Mouse (Mus musculus): ENCODE data around the gene Dnah11. TPM values are rescaled to one million over a fixed set of nuclear protein-coding genes. Genes with fewer than 3 reads are reported as not detected.
"Not testable (repeated sequence)": the region's sequence is repeated elsewhere in the genome, so short reads cannot be mapped to it uniquely, and the experiment has no call there.

The Dnah11 gene
- total RNA-seq, 2 experiments from 2014 or later, result under 0.01 TPM; not detected in 1

DNA sequence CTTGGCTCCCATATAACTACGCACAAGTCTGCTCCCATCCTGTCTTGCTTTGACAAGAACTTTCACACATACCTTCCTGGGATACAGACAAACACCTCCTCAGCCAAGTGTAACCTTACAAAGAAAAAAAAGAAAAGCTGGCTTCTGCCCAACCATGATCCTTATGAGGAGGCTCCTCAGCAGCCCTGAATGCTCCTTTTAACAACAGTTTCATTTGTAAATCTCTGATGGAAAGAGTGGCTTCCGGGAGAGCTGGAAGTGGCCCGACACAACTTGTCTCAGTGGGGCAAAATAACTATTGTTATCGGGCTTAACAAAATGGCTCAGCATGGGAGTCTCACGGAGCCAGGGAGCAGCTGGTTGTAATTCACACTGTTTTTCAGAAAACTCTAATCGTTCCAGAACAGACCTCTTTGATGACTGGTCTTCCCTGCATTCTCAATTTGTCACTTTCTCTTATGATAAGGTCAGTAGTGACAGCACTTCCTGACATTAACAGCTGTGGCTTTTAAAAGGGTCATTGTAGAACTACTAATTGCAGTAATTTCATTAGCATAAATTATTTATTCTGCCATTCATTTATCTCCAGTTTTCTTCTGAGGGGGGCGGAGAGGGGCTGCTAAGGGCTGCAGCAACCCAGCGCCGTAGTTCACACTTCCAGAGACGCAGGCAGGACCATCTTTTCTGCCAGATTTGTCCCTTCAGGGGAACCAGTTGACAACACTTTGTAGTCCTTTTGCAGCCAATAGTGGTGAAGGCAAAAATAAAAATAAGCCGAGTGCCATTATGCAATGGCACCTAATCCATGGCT lies 209.6 kb downstream of the Dnah11 start:
- peak; percentile 26; the same call in 1 of the 2 replicates for ATAC-seq (replicated peaks; ENCODE audit: poor library complexity)

DNA sequence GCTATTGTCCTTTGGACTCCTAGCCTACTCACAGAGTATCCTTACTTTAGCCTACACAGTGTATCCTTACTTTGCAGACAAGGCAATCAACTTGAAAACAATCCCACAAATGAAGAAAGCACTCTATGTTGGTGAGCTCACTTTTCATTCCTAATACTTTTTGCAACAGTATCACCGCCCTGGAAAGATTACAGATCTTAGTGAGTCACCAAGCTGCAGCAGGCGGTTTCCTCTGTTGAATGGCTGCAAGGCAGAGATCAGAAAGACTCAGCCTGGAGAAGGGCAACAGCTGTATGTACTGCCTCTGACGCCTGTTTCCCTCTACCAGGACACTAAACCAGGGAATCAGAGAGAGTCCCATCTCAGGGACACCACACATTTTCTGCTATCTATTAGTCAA lies 218.5 kb downstream of the Dnah11 start:
- no peak for ATAC-seq (replicated peaks; ENCODE audit: poor library complexity)

DNA sequence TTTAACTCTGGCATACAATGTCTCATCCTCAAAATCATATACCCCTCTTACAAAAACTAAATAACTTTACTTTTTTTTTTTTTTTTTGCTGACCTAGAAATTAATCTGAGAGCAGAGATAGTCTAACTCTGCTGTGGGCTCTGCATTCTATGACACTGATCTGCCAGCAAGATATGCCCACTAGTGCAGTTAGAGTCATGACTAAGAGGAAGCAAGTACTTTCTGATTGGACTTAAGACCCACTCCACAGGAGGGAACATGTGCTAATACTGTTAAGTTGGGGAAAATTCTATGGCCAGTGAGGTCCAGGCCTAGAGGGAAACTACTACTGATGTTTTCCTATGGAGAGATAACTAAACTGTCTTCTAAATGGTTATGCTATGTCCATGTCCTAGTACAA lies 225.1 kb downstream of the Dnah11 start:
- peak; percentile 37; the same call in 1 of the 2 replicates for ATAC-seq (replicated peaks; ENCODE audit: poor library complexity)

DNA sequence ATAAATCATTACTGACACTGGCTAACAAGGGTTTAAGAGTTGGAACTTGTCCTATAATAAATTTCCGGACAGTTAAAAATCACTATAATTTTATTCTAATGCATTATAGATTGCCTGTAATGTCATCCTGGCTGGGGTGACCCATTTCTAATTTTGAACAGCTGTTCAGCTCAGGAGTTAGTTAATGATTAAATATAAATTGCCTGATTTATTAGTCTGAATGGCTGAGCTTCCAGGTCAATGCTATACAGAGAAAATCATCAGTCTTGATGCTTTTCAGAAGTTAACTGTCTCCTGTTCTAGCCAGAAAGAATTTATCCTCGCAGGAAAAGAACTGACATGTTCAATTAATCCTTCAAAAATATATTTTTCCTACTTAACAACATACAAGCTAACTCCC lies 236.1 kb downstream of the Dnah11 start:
- ATAC-seq (replicated peaks; ENCODE audit: poor library complexity), result no peak

DNA sequence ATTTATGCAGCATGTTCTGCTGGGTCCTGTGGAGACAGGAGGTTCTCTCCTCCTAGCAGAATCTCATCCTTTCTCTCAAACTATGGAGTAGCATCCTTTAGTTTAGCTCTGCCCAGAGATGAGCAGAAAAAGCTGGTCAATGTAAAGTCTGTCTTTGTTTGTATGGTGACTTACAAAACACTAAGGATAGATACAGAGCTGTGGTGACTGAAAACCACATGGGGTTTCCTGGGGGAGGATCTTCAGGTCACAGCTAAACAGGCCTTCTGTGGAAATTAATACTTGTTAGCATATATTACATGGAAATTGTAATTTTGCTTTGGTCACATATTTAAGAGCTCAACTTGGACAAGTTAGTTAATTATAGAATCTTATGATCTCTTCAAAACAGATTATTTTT lies 239.6 kb downstream of the Dnah11 start:
- ATAC-seq (replicated peaks; ENCODE audit: poor library complexity), result peak; percentile 60

DNA sequence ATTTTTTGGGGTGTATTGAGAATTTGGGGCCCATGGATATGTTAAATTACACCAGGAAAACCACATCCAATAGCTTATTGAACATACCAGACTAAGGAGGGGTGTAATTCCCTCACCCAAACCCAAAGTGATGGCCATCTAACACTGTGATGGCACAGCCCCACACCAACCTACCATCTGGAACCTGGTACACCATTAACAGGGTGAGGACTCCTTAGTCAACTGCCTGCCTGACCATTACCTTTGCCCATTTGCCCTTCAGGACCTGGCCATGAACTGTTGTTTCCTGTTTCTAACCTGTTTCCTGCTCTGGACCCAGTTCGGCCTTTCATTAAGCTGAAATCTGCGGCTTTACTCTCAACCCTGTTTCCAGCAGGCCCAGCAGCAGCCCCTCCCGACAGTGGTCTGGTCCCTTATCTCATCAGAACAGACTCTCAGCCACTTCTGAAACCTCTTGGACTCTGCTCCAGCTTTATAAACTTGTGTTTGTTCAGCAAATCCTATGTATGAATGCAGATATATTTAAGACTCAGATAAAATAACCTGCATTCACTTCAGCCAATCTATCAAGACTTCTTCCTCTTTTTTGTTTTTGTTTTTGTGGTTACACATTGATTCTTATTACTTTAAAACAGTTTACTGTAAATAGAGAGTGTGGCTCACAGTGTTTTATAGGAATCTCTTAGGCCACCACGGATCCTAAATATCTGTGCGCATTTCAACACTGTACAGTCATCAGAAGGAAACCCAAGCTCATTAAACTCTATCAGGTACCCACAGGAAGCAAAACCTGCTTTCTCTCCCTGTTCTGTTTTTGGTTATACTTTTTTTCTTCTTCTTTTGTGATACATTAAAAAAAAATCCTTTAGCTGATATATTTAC lies 251.8 kb downstream of the Dnah11 start:
- ATAC-seq (replicated peaks; ENCODE audit: poor library complexity), result peak; percentile 87

DNA sequence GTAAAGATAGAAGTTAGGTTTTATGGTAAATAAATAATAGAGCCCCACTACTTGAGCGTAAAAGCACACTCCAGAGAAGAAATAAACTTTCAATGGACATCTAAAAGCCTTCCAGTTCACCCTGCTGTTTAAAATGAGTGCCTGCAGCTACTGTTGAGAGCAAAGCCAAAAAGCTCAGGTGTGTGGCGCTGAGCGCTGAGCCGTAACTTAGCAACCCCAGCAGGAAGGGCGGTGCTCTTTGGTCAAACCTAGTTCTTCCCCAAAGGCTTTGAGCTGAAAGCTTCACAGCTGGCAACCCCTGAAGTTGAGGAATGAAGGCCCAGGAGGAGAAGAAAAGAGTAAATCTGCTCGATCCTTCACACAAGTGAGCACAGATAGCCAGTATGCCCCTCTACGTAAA lies 256.9 kb downstream of the Dnah11 start:
- no peak for ATAC-seq (replicated peaks; ENCODE audit: poor library complexity)

DNA sequence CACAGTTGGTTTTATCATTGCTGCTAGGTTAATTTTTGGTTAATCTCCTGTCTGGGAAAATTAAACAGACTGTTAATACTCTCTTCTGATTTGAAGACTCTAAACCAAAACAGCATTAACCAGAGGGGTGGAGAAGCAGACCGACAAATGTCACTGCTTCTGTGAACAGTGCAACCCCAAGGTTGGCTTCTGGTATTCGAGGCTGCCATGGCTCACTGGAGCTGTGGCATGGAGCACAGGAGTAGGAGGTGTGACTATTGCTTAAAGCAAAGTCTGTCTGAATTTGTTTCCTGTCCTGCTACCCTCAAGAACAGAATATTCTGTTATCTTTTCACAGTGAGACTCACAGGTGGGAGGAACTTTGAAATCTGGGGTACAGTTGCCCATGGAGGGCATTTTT lies 260.6 kb downstream of the Dnah11 start:
- no peak for ATAC-seq (replicated peaks; ENCODE audit: poor library complexity)

DNA sequence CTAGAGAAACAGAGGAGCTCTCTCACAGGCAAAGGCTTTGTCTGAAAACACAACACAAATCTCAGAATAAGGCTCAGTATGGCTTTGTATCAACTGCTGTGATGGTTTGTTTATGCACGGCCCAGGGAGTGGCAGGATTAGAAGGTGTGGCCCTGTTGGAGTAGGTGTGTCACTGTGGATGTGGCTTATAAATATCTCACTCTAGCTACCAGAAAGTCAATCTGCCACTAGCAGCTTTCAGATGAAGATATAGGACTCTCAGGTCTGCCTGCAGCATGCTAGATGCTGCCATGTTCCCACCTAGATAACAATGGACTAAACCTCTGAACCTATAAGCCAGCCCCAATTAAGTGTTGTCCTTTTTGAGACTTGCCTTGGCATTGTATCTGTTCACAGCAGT lies 266.8 kb downstream of the Dnah11 start:
- peak; percentile 82 for ATAC-seq (replicated peaks; ENCODE audit: poor library complexity)

DNA sequence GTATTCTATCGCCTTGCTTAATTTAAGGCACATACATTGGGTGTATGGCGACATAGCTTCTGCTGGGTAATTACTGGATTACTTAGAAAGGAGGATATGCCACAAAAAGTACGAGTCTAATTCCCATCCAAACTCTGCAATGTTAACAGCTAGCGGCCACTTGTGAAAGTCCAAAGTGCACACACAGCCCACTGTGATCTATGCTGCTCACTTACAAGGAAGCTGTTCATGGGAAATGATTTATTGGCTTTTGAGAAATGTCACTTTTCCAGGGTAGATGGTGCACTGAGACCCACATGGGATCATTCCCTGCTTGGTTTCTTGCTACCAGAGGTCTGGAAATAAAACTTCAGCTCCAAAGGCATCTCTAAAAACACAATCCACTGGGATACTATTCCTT lies 269.1 kb downstream of the Dnah11 start:
- ATAC-seq (replicated peaks; ENCODE audit: poor library complexity), result no peak

DNA sequence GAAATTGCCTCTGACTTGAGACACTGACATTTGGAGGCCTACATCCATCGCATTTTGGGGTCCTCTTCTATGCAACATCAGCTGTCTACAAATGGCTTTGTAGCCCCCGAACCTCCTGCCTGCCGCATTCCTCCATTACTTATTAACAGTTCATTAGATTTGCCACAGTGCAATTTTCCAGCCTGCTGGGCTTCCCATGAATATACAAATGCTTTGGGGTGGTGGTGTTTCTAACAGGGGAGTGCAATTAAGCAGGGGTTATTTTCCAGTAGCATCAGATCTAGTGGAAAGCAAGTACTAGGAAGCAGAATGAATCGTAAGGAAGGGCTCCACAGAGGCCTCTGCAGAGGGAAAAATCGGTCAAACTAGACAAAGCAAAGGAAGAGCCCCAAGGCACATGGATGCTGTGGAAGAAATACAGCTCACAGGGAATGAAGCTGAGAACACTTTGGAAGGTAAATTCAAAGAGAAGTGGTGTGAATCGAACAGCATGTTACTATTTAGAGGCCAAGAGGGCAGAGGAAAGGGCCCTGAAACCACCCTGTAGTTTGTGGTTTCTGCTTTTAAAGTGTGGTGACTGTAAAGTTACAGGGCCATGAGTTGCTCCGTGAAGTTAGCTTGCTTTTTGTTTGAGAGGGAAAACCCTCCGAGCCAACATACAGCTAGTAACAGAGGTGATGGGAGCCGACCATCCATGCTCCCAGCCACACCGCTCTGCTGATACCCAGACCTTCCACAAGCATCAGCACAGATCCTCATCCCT lies 282.8 kb downstream of the Dnah11 start:
- ATAC-seq (replicated peaks; ENCODE audit: poor library complexity), result 0 out of 2 replicates have a peak, but pooled peaks have one; percentile 31

DNA sequence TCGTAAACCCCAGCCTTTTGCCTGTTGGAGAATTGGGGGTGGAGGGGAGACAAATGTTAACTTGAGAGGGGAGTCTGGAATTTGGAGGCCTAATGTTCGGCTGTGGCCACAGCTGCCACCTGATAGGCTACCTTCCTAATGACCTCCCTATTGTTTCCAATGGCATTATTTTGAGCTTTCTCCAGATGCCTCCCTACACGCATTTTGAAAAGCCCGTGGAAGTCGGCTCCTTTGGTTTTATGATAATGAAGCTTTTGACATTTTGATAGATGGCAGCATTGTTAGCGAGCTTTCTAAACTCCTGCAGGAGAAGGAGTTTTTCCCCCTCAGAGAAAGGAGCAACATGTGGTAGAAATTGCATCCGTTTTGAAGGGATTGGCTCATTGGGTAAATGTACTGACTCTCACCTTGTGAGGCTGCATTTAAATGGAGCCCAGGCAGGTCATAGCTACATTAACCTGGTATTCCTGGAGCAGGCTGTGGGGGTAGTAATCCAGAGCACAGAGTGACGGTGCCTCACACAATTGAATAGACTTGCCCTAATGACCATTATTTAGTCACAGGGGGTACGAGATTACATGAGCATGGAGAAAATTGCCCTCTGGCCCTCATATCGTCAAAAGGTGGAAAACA lies 284.1 kb downstream of the Dnah11 start:
- no peak for ATAC-seq (replicated peaks; ENCODE audit: poor library complexity)

DNA sequence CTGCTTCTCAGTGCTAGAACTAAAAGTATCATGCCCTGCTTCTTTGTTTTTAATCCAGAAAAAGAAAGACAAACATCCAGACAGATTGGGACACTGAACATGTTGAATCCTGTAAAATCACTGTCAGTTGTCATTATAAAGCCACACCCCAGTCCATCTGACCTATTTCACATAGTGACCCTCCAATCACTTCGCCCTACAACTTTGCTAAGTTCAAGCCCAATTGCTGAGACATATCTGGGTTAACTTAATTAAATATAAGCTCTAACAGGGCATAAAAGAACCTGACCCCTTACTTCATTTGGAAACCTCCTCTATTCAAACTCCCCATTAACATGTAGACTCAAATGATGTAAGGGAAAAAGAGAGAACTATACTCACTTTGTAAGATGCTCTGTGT lies 287.4 kb downstream of the Dnah11 start:
- no peak for ATAC-seq (replicated peaks; ENCODE audit: poor library complexity)

DNA sequence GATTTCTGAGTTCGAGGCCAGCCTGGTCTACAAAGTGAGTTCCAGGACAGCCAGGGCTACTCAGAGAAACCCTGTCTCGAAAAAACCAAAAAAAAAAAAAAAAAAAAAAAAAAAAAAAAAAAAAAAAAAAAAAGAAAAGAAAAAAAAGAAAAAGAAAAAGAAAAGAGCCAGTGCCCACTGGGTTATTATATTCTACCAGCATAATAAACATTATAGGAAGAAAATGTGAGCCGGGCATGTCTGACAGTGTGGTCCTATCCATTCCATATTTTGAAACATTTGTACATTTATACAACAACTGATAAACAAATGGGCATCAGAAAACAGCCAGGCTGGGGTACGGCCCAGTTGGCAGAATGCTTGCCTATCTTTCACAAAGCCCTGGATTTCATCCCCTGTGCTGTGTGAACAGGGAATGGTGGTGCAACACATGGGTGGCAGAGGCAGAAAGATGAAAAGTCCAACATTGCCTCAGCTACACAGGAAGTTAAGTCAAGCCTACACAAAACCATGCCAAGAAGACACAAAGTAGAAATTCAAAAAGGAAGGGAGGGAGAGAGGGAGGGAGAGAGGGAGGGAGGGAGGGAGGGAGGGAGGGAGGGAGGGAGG lies 293.5 kb downstream of the Dnah11 start:
- ATAC-seq (replicated peaks; ENCODE audit: poor library complexity), result peak; percentile 52

DNA sequence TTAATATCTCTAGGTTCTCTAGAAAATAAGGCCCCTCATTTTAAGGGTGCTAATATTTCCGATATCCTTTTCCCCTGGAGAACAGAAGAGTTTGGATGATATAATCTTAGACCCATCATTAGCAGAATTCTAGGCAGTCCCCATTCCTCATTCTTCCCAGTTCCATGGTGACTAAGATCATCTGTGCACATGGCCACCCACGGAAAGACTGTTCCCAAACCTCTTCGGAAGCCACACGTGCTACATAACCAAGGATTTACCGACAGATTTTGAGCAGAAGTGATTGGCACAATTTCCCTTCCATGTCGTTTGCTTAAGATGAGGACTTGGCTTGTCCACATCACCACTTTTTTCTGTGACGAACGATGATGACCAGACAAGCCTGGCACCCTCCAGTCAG lies 295.2 kb downstream of the Dnah11 start:
- no peak for ATAC-seq (replicated peaks; ENCODE audit: poor library complexity)

DNA sequence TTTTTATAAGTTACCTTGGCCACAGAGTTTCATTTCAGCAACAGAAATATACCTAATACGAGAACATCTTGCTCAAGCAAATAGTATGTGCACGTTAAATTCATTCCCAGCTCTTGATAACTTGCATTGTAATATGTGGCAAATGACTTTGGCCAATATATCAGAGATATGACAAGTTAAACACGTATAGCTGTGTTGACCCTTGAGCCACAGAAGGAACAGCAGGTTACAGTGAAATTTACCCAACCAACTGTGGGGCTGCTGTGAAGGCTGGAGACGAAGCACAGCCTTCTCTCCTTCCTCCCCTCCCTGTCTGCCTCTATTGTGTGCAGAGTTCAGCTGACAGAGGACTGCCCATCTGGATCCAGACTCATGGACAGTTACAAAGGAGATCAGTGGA lies 297.5 kb downstream of the Dnah11 start:
- not testable (repeated sequence) for ATAC-seq (replicated peaks; ENCODE audit: poor library complexity)

DNA sequence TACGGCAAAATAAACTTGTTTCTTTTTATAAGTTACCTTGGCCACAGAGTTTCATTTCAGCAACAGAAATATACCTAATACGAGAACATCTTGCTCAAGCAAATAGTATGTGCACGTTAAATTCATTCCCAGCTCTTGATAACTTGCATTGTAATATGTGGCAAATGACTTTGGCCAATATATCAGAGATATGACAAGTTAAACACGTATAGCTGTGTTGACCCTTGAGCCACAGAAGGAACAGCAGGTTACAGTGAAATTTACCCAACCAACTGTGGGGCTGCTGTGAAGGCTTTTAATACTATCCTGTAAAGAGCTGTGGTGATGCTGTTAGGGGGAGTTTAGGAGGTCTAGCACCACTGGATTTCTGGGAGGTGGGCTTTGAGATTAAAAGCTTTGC lies 298.0 kb downstream of the Dnah11 start:
- not testable (repeated sequence) for ATAC-seq (replicated peaks; ENCODE audit: poor library complexity)

DNA sequence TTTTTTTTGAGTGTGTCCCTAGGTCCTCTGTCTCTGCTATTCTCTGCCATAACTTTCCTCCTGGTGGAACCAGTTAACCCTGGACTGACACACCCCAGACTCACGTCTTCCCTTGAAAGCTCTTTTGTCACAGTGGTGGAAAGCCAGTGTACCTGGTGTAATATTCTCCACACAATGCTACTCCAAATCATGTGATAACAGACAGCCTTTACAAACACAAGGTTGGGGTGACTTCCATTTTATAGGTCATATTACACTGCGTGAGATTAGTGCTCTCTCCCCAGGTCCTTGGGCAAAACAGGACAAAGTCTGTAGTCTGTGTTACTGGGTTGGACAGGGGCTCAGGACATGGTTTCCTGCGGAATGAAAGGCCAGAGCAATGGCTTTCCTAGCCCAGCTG lies 311.4 kb downstream of the Dnah11 start:
- ATAC-seq (replicated peaks; ENCODE audit: poor library complexity), result no peak

DNA sequence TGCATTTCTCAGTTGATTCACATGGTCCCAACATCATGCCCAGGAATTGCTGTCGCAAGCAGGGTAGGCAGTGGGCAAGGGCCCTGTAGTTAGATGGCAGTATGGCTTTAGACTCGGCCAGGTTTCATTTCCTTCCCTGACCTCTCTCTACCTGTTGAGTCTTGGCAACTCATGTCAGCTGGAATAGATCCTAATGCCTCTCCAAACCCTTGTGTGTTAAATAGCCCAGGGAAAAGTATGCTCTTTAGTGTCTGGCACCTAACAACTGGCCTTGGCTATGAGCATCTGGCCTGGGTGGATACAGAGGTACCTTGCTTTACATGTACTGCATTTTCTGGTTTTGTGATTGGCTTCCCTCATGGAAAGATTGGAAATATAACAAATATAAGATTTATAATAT lies 314.2 kb downstream of the Dnah11 start:
- ATAC-seq (replicated peaks; ENCODE audit: poor library complexity), result no peak

DNA sequence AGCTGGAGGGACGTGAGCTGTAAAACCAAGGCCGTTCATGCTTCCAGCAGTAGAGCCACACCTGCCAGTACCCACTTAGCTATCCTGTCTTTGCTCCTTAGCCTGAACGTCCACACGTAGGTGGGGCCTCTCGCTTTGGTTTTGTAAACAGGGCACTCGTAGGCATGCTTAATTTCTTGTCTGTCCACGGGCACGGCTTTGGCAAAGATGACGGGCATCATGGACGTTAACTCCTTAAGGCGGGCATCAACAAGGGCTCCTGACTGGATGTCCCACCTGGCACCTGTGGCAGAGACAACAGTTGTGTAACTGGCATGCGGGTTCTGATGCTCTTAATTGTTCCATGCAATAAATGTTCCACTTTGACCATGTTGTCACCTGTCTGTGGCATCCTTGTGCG lies 320.5 kb downstream of the Dnah11 start:
- no peak for ATAC-seq (replicated peaks; ENCODE audit: poor library complexity)

Measured in megakaryocyte progenitor cell, adult 5-6 weeks (primary cell).